Mouse (Mus musculus) thymus, adult 2 months (tissue): ENCODE results near the gene Abl1.

Source experiments
- CTCF ChIP-seq: fragments of 200-500 bp; IDR thresholded peaks from 2 replicates; pipeline ENCODE4 v1.5.1; 2012; ENCODE audit warnings: mild to moderate bottlenecking, control low read depth, low read length, moderate library complexity, borderline replicate concordance; ENCODE audit not compliant: control insufficient read depth, poor library complexity, insufficient read depth; ENCODE audit errors: extremely low read depth
- POLR2A ChIP-seq: fragments of 200-500 bp; IDR thresholded peaks from 2 replicates; pipeline ENCODE4 v1.6.1; 2012; ENCODE audit warnings: mild to moderate bottlenecking, low read length, control low read depth, moderate library complexity; ENCODE audit not compliant: control insufficient read depth, poor library complexity, insufficient read depth; ENCODE audit errors: extremely low read depth

DNA sequence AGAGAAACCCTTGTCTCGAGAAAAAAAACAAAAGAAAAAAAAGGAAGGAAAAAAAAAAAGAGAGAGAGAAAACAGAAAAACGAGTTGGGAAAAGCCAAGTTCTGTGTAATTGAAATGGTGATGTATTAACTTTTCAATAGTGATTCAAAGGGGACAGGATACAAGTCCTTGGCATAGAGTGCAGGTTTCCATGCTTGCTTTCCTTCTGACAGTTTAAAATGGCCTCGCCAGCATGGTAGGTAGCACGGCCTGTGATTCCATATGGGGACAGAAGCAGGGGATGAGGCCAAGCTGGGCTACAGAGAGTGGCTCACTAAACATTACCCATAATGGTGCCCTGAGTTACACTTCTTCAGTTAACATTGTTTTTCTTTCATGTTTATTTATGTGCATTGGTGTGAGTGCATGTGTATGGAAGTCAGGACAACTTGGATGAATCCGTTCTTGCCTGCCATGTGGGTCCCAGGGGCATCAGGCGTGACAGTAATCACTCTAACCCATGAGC is 6.4 kb upstream of the Abl1 start:
- TF ChIP-seq CTCF (no peak), POLR2A (no peak)
